Mouse (Mus musculus): ENCODE measurements at regions not wholly inside any gene's neighbourhood (a gene's known extent, or its start where the extent isn't known, plus 50 kb on each side); places are given as distances from the start of the nearest gene placed in this dataset.

DNA sequence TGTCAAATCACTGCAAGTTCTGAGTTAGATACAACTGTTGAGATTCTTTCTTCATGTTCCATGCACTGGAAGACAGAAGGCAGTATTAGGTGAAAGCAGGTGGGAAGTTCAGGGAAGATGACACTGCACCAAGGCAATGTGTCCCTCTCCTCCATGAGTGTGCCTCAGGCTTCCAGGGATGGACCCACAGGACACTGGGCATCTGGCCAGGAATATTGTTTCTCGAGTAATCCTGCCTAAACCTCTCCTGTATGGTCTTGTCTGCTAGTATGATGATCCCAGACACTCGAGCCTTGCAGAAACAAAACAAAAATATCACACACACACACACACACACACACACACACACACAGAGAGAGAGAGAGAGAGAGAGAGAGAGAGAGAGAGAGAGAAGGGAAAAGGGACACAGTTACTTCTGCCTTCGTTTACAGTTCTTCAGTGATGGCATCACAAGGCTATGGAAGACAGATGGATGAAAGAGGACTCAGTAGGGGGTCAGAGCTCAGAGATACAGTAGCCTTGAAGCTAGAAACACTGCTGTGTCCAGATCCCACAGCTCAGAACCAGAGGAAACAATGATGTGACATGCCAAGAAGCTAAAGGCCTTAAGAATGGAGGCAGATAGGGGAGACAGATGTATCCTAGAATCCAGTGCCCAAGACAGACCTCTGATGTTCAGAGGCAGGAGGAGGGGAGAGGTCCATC is 154.8 kb downstream of the Gm815 start:
- H3K4me3 ChIP-seq = no peak overlapping the region
- 65% methylated on average over 3 of the region's 3 CpGs for WGBS
- peaks cover 5% of the 10 kb centered on the region; the same call in 1 of the 2 replicates for H3K4me1 ChIP-seq (replicated peaks)
- no peaks in the 10 kb centered on the region for H3K36me3 ChIP-seq
- no peaks in the 10 kb centered on the region for H3K27me3 ChIP-seq (ENCODE audit: insufficient read depth, poor library complexity, severe bottlenecking)
- H3K9me3 ChIP-seq = no peaks in the 10 kb centered on the region
- H3K27ac ChIP-seq = no peak overlapping the region
- DNase-seq (ENCODE audit: low spot score) = no peak

DNA sequence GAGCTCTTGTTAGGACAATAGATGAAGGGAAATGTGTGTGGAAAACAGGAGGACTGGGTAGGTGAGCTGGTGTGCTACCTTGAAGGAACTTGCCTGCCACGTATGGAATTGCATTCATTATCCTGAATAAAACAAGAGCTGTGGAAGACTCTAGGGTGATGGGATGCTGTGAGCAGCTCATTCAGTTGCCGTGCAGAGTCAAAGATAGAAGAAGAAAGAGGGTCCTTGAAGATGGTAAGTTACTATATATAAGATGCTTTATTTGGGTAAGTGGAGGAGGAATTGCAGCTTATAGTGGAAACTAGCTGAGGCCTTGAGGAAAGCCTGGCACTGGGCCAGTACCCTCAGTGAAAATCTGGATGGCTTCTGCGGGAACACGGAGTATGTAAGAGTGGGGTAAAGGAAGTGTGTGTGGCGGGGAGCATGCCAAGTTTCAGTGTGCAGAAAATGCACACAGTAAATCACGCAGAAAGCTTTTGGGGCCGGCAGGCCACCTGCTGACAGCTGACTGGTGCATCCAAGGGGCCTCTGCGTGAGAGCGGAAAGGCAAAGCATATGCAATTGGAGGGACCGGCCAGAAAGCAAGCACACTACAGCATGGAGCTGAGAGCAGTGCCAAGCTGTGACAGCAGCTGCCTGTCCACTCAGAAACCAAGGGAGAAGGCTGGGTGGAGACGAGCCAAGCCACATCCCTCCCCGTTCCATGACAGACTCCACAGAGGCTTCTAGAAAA is 149.7 kb upstream of the Vldlr start:
- Histone ChIP-seq H3K27ac (no peak overlapping the region), H3K9me3 (no peaks in the 10 kb centered on the region), H3K36me3 (no peaks in the 10 kb centered on the region), H3K4me3 (no peak overlapping the region), H3K4me1 (replicated peaks) (0 out of 2 replicates have a peak, but pooled peaks cover 10% of the 10 kb centered on the region), H3K27me3 (ENCODE audit: insufficient read depth, poor library complexity, severe bottlenecking) (no peaks in the 10 kb centered on the region)
- WGBS = 80% methylated on average over 12 of the region's 12 CpGs
- no peak for DNase-seq (ENCODE audit: low spot score)

DNA sequence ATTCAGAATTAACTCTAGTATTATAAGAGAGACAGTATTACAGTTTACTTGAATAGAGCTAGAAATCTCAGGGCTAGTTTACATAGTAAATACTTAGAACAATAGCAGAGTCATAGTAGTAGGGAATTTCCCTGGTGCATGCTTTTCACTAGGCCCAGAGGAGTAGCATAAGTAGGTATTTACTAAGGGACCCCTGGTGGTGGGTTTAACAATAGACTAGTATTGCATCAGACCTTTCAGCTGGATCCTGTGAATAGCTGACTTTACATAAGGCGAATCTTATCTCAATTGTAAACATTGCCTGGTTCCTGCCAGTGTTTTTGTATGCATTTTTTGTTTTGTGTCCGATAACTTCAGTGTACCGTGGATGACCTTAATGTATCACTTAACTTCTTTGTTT is 143.0 kb upstream of the Vldlr start:
- 82% methylated on average over 3 of the region's 3 CpGs for WGBS
- Histone ChIP-seq H3K4me1 (replicated peaks) (no peaks in the 10 kb centered on the region), H3K27me3 (ENCODE audit: insufficient read depth, poor library complexity, severe bottlenecking) (no peaks in the 10 kb centered on the region), H3K36me3 (no peaks in the 10 kb centered on the region), H3K9me3 (no peaks in the 10 kb centered on the region), H3K27ac (no peak overlapping the region), H3K4me3 (no peak overlapping the region)
- no peak for DNase-seq (ENCODE audit: low spot score)

DNA sequence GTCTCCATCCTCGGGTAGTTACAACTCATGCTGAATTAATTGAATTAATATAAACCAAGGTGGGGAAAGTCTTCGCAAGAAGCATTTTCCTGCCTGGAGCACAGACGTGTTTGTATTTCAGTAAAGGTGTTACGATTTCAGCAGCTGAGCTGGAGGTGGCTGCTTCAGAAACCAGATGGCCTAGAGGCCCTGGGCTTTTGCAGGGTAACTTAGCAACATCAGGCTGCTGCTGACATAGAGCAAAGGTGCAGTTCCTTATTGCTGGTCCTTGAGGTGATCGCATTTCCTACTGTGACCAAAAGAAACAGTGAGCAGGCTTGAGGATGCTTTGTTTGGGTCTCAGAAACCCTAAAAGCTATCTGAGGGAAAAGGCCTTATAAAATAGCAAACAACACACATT is 141.3 kb upstream of the Vldlr start:
- H3K36me3 ChIP-seq = no peaks in the 10 kb centered on the region
- no peak overlapping the region for H3K4me3 ChIP-seq
- H3K4me1 ChIP-seq (replicated peaks) = no peaks in the 10 kb centered on the region
- no peak for DNase-seq (ENCODE audit: low spot score)
- no peak overlapping the region for H3K27ac ChIP-seq
- no peaks in the 10 kb centered on the region for H3K27me3 ChIP-seq (ENCODE audit: insufficient read depth, poor library complexity, severe bottlenecking)
- 79% methylated on average over 5 of the region's 5 CpGs for WGBS
- H3K9me3 ChIP-seq = no peaks in the 10 kb centered on the region

DNA sequence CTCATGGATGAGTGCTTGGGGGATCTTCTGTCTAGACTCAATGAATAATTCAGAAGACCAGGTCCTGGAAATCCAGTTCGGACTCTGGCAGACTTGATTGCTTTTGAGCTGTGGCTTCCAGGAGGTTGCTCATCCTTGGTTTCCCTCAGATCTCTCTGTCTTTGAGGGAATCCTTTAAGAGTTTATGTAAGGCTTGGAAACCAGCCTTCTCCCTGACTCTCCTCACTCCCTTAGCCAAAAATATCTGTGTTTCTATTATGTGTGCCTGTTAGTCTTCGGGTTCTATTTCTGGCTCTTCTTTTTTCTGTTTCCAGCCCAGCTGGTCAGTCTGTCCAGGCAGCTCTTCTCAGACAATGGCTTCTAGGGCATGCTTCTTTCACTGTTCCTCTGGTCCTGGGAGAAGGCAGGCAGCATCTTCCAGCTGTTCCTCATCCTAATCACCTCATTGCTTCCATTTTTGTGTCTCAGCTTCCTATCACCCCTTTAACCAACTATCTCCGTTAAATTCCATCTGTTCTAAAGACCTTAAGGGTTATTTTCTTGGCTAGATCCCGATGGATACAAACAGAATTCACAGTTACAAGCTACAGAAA is 139.3 kb upstream of the Vldlr start:
- 85% methylated on average over 4 of the region's 4 CpGs for WGBS
- Histone ChIP-seq H3K27ac (no peak overlapping the region), H3K4me3 (no peak overlapping the region), H3K36me3 (no peaks in the 10 kb centered on the region), H3K27me3 (ENCODE audit: insufficient read depth, poor library complexity, severe bottlenecking) (no peaks in the 10 kb centered on the region), H3K4me1 (replicated peaks) (no peaks in the 10 kb centered on the region), H3K9me3 (no peaks in the 10 kb centered on the region)
- no peak for DNase-seq (ENCODE audit: low spot score)

DNA sequence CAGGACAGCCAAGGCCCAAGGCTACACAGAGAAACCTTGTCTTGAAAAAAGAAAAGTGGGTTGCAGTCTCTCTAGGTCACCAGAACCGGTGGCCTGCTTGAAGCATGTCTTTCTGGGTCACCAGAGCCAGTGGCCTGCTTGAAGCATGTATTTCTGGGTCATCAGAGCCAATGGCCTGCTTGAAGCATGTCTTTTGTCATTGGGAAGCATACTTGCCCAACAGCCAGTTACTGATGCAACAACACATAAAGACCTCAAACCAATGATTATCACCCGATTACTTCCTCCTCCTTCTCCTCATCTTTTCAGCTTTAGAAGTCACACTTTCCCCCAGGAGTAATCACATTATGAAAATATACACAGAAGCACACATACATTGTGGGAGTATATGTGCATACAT is 128.9 kb upstream of the Vldlr start:
- DNase-seq (ENCODE audit: low spot score) = no peak
- 80% methylated on average over 2 of the region's 2 CpGs for WGBS

DNA sequence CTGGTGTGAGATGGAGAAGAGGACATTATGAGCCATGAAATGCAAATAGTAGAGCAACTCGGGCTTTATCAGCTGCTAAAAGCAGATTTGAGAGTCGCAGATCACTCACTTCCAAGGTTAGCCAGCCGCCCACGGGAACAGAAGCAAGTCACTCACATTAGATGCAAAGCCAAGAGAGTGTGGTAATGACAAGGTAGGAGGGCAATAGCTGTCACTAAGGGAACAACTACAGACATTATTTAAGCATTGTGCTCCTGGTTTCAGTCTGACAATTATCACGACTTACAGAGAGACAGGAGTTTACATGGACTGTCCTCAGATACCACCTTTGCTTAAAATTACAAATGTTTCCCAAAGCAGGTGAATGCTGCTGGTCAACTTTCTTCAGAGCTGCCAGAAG is 128.5 kb upstream of the Vldlr start:
- no peaks in the 10 kb centered on the region for H3K9me3 ChIP-seq
- no peaks in the 10 kb centered on the region for H3K27me3 ChIP-seq (ENCODE audit: insufficient read depth, poor library complexity, severe bottlenecking)
- no peaks in the 10 kb centered on the region for H3K36me3 ChIP-seq
- WGBS = 89% methylated on average over 5 of the region's 5 CpGs
- no peak for DNase-seq (ENCODE audit: low spot score)
- H3K27ac ChIP-seq = no peak overlapping the region
- no peaks in the 10 kb centered on the region for H3K4me1 ChIP-seq (replicated peaks)
- H3K4me3 ChIP-seq = no peak overlapping the region

More for the DNA sequence above, 128.9 kb upstream of the Vldlr start:
- no peak overlapping the region for H3K27ac ChIP-seq
- H3K4me1 ChIP-seq (replicated peaks) = no peaks in the 10 kb centered on the region
- no peaks in the 10 kb centered on the region for H3K36me3 ChIP-seq
- H3K27me3 ChIP-seq (ENCODE audit: insufficient read depth, poor library complexity, severe bottlenecking) = no peaks in the 10 kb centered on the region
- H3K4me3 ChIP-seq = no peak overlapping the region
- no peaks in the 10 kb centered on the region for H3K9me3 ChIP-seq

DNA sequence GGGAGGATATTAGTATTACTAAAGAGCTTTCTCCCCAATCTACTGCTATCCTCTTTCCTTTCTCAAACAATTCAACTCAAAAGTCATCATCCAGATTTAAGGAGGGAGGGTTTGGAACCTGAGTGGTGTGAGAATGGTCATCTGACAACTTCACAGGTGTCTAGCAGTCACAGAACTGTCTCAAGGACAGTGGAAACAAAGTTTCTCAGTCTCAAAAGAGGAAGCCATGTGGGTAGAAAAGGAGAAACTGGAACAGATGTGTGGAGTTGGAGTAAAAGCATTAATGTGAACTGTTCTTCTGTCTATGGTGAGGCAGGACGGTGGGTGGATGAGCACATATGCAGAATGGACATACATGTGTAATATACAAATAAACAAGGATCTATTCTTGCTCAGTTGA is 127.2 kb upstream of the Vldlr start:
- H3K27me3 ChIP-seq (ENCODE audit: insufficient read depth, poor library complexity, severe bottlenecking) = no peaks in the 10 kb centered on the region
- H3K4me3 ChIP-seq = no peak overlapping the region
- H3K4me1 ChIP-seq (replicated peaks) = no peaks in the 10 kb centered on the region
- DNase-seq (ENCODE audit: low spot score) = no peak
- H3K36me3 ChIP-seq = no peaks in the 10 kb centered on the region
- 94% methylated on average over 1 of the region's 1 CpGs for WGBS
- no peak overlapping the region for H3K27ac ChIP-seq
- H3K9me3 ChIP-seq = no peaks in the 10 kb centered on the region

DNA sequence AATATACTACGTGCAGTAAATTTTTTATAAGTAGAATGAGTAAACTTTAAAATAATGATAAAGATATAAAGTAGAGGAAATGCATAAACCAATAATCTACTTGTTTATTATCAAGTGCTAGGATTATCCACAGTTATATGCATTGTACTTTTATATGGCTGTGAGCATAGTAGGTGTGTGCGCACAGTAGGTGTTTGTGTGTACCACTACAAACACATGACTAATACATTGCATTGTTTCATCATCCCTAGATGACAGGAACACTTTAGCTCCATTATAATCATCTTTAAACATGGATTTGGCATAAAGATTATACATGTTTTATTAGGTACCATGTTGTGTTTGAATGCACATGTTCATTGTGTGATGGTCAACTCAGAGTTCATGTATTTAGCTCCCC is 124.7 kb upstream of the Vldlr start:
- Histone ChIP-seq H3K27me3 (ENCODE audit: insufficient read depth, poor library complexity, severe bottlenecking) (no peaks in the 10 kb centered on the region), H3K4me1 (replicated peaks) (no peaks in the 10 kb centered on the region), H3K27ac (no peak overlapping the region), H3K4me3 (no peak overlapping the region), H3K9me3 (no peaks in the 10 kb centered on the region), H3K36me3 (no peaks in the 10 kb centered on the region)
- WGBS = 91% methylated on average over 2 of the region's 2 CpGs
- DNase-seq (ENCODE audit: low spot score) = no peak

DNA sequence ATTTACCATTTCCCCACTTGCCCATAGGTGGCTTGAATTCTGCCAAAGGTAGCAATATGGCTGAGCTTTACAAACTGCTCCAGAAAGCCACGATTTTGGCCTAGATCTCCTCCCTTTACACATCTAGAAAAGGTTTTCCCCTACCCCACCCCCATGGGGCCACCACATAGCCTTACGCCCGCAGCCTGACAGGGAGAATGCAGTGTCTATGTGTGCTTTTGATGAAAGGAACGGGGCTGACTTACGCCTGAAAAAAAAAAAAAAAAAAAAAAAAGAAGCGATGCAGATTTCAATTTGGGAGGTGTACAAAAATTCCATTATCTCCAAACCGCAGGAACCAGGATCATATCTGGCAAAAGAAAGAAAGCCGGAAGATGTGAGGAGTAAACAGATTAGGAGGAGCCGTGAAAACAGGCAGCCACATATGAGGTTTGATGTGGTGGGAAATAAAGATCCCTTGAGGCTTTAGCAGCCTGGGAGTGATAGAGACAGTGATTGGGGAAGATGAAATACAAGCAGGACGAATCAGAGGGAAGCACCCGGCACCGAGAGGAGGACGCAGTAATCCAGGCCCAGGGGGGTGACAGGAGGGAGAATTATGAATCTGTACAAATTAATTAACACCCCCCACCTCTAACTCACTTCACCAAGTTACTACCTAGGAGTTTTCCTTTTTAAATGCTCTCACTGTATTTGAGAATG is 121.4 kb upstream of the Vldlr start:
- 0 out of 2 replicates have a peak, but pooled peaks cover 2% of the 10 kb centered on the region for H3K4me1 ChIP-seq (replicated peaks)
- H3K36me3 ChIP-seq = no peaks in the 10 kb centered on the region
- 84% methylated on average over 13 of the region's 13 CpGs for WGBS
- H3K27me3 ChIP-seq (ENCODE audit: insufficient read depth, poor library complexity, severe bottlenecking) = no peaks in the 10 kb centered on the region
- no peak overlapping the region for H3K4me3 ChIP-seq
- H3K27ac ChIP-seq = no peak overlapping the region
- no peak for DNase-seq (ENCODE audit: low spot score)
- H3K9me3 ChIP-seq = no peaks in the 10 kb centered on the region

DNA sequence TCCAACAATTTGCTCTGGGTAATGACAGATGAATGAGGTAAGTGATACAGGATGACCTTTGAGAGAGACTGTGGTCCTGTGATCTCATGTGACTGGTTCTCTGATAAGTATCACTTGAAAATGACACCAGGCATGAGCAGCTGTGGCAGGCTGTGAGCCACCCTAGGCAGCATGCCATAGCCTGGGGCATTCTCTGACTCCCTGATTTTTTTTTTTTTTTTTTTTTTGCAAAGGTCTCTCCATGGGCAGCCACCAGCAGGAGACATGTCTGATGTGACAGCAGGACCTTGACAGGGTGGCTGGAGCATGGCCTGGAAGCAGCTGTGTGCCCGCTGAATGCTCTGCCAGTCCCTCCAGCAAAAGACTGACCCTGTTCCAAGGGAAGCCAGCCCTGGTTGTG is 116.4 kb upstream of the Vldlr start:
- no peak overlapping the region for H3K4me3 ChIP-seq
- no peak overlapping the region for H3K27ac ChIP-seq
- H3K36me3 ChIP-seq = no peaks in the 10 kb centered on the region
- no peaks in the 10 kb centered on the region for H3K27me3 ChIP-seq (ENCODE audit: insufficient read depth, poor library complexity, severe bottlenecking)
- 0 out of 2 replicates have a peak, but pooled peaks cover 5% of the 10 kb centered on the region for H3K4me1 ChIP-seq (replicated peaks)
- no peak for DNase-seq (ENCODE audit: low spot score)
- 76% methylated on average over 1 of the region's 1 CpGs for WGBS
- no peaks in the 10 kb centered on the region for H3K9me3 ChIP-seq

DNA sequence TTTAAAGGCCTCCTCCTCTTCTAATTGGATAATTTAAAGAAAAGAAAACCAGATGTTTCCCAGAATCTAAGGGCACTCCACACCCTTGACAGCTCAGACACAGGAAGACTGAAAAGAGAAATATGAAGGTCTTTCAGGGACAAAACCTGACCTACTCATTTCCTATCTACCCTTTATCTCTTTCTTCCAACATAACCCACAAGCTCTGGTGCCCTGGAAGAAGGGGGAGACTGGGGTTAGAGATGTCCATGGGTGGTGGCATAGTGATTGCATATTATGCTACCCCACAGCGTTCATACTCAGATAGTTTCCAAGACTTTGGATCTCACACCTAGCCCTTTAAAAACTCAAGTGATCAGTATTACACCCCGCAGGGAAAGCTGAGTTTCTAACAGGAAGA is 105.8 kb upstream of the Vldlr start:
- DNase-seq (ENCODE audit: low spot score) = no peak
- 84% methylated on average over 2 of the region's 2 CpGs for WGBS
- no peaks in the 10 kb centered on the region for H3K36me3 ChIP-seq
- no peak overlapping the region for H3K27ac ChIP-seq
- H3K9me3 ChIP-seq = no peaks in the 10 kb centered on the region
- no peaks in the 10 kb centered on the region for H3K27me3 ChIP-seq (ENCODE audit: insufficient read depth, poor library complexity, severe bottlenecking)
- H3K4me3 ChIP-seq = no peak overlapping the region
- no peaks in the 10 kb centered on the region for H3K4me1 ChIP-seq (replicated peaks)

DNA sequence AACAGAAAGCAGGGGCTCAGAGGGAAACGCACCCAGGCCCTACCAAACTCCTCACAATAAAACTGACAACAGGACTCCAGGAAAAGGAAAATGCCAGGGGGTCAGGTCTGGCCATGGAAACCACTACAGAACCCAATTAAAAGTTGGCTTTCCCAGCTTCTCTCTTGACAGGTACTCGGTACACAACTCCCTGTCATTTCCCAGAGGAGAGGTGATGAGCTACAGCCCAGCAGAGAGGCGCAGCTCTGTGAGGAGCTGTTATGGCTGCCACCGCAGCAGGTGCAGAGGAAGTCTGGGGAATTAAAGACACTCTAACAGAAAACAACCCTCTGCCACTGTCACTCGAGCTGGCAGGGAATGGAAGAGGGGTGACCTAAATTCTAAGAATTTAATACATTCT is 95.4 kb upstream of the Vldlr start:
- Histone ChIP-seq H3K4me1 (replicated peaks) (no peaks in the 10 kb centered on the region), H3K27ac (no peak overlapping the region), H3K36me3 (no peaks in the 10 kb centered on the region), H3K9me3 (no peaks in the 10 kb centered on the region), H3K27me3 (ENCODE audit: insufficient read depth, poor library complexity, severe bottlenecking) (no peaks in the 10 kb centered on the region), H3K4me3 (no peak overlapping the region)
- no peak for DNase-seq (ENCODE audit: low spot score)
- 70% methylated on average over 5 of the region's 5 CpGs for WGBS
